Mouse (Mus musculus): ENCODE results near the gene Cldn11. TPM values are rescaled to one million over a fixed set of nuclear protein-coding genes. Genes with fewer than 3 reads are reported as not detected.

The Cldn11 gene
- total RNA-seq, 2 experiments from 2014 or later, result 148 to 171 TPM

GRCm38 (mm10) chr3:31152108-31152507 lies 2.4 kb downstream of the Cldn11 start:
- intact Hi-C loops (cut with DNase I), result no loop called here

DNA sequence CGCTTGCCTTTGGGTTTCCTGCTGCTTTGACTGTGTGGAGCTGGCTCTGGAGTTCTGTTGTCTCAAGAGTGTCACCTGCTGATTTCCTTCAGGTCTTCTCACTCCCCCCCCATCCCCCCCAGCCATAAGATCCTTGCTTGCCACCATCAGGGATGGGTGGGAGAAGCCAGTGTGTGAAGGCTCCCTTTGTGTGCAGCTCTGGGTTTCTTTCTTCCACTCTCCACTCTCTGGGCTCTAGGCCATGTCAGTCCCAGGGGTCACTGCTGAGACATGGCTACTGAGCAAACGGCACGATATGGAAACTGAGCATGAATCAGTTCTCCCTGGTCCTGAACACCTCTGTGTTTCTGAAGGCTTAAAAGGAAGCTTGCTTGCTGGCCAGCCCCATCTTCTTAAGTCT lies 6.4 kb downstream of the Cldn11 start:
- intact Hi-C loops (cut with DNase I), result no loop called here
- DNase-seq (ENCODE audit: low spot score in 2 of 2), result no peak

More at GRCm38 (mm10) chr3:31152108-31152507, 2.4 kb downstream of the Cldn11 start:
- DNase-seq (ENCODE audit: low spot score in 2 of 2), result no peak

DNA sequence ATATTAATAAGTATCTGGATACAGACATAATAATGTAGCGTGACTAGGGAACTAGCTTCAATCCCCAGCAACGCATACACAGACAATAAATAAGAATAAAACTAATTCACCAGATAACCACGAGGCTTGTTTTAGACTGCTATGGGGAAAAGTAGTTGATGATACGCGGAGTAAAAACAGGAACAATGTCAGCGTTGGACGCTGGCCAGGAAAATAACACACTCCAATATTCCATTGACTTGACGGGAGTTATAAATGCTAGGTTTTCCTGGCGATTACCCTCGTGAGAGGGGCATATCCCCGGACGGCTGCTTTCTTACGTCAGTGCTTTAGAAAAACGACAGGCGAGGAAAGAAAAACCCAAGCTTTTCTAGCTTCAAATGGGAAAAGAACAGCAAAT lies 8.1 kb downstream of the Cldn11 start:
- intact Hi-C loops (cut with DNase I), result no loop called here

DNA sequence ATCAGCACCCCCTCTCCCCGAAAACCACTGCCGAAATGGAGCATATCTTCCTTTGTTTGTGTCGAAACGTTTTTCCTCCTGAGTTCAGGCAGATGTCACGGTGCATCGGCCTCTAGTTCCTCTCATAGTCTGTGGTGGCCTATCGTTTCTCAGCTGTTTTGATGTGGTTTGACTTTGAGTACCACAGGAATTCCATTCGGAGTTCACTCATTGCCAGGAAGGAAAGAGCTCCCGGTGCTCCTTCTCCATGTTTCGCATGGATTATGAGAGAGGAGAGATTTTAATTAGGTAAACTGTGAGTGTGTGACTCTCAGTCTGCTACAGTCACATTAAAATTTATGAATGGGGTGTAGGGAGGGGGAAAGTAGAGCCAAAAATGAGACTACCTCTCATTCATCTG lies 10.3 kb downstream of the Cldn11 start:
- intact Hi-C loops (cut with DNase I), result no loop called here
- no peak for DNase-seq (ENCODE audit: low spot score in 2 of 2)

More for the DNA sequence above, 8.1 kb downstream of the Cldn11 start:
- DNase-seq (ENCODE audit: low spot score in 2 of 2), result no peak

DNA sequence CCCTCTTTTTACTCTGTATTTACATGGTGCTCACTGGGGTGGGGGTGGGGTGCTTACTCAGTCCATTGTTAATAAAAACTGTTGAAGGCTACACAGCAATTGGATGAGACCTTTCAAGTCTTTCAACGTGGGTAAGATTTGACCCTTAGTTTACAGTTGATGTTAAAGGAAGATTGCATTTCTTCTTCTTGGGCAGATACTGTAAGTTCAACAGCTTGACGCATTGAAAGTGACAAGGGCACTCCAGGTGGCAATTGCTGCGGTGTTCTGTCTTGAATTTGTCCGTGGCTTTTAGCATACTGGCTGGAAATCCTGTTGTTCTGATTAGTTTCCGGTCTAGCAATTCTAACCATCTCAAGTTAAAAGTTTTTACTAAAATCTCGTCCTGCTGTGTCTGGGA lies 11.6 kb downstream of the Cldn11 start:
- no peak for DNase-seq (ENCODE audit: low spot score in 2 of 2)
- intact Hi-C loops (cut with DNase I), result no loop called here

DNA sequence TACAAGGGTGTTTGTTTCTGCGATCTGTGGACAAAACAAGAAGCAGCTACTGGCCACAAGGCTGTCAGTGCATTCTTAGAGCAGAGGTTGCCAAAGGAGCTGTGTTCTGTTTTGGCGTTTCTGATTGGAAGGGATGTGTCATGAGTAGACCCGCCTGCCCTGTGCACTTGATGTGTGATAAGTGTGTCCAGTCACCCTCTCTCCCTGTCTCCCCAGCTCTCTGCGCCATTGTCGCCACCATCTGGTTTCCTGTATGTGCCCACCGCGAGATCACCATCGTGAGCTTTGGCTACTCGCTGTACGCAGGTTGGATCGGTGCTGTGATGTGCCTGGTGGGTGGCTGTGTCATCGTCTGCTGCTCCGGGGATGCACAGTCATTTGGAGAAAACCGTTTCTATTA lies 13.1 kb downstream of the Cldn11 start:
- no peak for DNase-seq (ENCODE audit: low spot score in 2 of 2)
- intact Hi-C loops (cut with DNase I), result no loop called here

GRCm38 (mm10) chr3:31165803-31166202 lies 16.1 kb downstream of the Cldn11 start:
- no peak for DNase-seq (ENCODE audit: low spot score in 2 of 2)
- intact Hi-C loops (cut with DNase I), result no loop called here

DNA sequence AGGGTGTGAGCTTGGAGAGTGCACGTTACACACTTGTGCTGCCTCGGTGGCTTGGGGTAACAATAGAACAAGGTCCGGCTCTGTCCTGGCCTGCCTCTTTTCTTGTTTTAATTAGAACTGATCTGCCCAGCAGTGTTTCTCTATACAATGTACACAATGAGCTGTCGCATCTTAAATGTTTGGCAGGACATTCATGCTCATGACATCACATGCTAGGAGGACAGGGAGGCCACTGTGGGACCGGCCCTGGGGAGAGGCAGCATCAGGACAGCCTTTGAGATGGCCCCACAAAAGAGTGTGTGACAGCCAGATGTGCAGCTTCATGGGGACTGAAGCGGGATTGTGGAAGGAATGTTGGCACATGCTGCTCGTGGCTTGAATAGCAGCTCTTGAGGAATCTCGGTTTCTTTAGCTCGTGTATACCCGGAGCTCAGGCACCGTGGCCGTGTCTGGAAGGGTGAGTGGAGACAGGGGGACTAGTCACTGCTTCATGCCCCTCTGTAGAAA lies 16.7 kb downstream of the Cldn11 start:
- DNase-seq (ENCODE audit: low spot score in 2 of 2), result peak in 1 of 2 experiments; percentile 57
- intact Hi-C loops (cut with DNase I), result no loop called here

- intact Hi-C loops (cut with DNase I), result no loop called here
- DNase-seq (ENCODE audit: low spot score in 2 of 2), result no peak
Measured at GRCm38 (mm10) chr3:31190342-31190741, 40.6 kb downstream of the Cldn11 start.

GRCm38 (mm10) chr3:31191402-31191801 lies 41.7 kb downstream of the Cldn11 start:
- intact Hi-C loops (cut with DNase I), result no loop called here

DNA sequence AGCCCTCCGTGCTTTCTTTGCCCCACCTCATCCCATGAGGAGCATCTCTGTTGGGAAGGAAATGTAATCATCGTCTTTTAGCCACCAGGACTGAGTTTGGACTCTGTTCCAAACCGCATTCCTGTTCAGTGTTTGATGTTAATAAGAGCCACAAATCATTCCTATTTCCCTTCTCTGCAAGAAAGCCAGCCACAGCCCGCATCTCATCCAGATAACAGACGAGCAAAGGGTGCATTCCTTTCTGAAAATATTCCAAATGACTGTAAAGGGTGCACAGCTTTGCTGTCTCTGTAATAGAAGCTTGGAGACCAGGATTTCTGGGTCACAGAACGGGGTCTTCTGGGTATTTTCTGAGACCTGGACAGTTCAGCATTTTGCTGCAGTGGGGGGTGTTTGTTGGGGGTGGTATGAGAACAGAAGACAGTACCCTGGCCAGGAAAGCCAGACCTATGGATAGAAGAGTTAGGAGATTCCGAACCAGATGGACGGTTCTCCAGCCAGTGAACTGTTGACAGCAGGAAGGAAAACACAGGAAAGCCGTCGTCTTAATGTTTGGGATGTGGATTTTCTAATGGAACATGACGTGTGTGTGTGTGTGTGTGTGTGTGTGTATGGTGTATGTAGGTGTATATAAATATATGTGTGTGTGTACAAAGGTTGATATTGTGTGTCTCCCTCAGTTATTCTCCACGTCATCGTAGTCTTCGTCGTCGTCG lies 49.6 kb downstream of the Cldn11 start:
- DNase-seq (ENCODE audit: low spot score in 2 of 2), result no peak
- intact Hi-C loops (cut with DNase I), result no loop called here

More at GRCm38 (mm10) chr3:31191402-31191801, 41.7 kb downstream of the Cldn11 start:
- no peak for DNase-seq (ENCODE audit: low spot score in 2 of 2)

DNA sequence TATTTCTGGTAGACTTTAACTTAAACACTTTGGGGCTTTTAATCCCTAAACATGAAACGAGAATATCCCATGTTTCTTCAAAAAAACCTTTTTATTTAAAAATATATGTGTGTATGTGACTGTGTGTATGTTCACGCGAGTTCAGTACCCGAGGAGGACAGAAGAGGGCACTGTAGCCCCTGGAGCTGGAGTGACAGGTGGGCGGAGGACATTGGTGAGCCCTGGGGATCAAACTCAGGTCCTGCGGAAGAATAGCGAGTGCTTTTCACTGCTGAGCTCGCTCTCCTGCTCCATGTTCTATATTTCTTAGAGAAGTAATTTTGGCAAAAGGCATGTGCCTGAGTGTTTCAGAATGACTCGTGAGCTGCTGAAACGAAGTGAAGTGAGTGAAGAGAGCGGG lies 54.2 kb downstream of the Cldn11 start:
- no peak for DNase-seq (ENCODE audit: low spot score in 2 of 2)
- intact Hi-C loops (cut with DNase I), result no loop called here

GRCm38 (mm10) chr3:31205167-31205566 lies 55.4 kb downstream of the Cldn11 start:
- intact Hi-C loops (cut with DNase I), result no loop called here
- no peak for DNase-seq (ENCODE audit: low spot score in 2 of 2)

GRCm38 (mm10) chr3:31208046-31208445 lies 58.3 kb downstream of the Cldn11 start:
- no peak for DNase-seq (ENCODE audit: low spot score in 2 of 2)
- intact Hi-C loops (cut with DNase I), result no loop called here

DNA sequence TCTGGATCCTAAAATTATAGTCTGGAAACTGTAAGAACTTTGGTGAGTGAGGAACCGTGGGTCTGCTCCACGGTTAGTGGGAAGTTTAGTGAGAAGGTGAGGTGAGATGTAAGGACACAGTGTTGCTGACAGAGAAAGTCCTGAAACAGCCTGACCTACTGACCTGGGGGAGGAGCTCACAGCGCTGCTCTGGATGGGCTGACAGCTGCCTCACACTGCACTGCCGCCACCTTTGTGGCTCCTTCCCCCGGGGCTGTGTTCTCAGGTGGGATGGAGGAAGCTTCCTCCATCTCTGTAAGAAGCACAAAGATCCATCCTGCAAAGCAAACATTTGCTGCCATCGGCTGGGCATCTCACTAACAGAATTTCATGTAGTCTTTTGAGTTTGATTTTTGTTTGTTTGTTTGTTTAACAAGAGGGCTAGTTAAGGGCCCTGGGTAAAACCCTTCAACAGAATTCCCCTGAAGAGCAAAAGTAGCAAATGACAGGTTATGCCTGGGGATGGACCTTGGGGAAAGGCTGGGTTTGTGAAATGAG lies 58.8 kb downstream of the Cldn11 start:
- DNase-seq (ENCODE audit: low spot score in 2 of 2), result no peak
- intact Hi-C loops (cut with DNase I), result no loop called here

DNA sequence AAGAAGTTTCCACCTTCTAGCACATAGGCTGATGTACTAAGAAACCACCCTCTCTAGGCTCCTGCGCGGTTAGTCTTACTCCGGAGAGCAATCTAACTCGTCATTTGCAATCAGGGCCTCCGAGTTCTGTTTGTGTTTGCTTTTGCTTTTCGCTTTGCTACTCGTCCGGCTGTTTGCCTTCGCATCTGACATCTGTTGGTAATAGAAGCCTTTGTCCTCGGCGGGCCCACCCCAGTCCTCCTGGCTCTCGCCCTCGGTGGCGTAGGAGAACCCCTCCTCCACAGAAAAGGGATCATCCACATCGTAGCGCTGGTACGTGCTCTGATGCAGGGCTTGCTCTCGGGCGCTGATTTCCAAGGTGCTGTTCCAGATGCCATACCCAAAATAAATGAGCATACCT lies 59.3 kb downstream of the Cldn11 start:
- DNase-seq (ENCODE audit: low spot score in 2 of 2), result peak in 1 of 2 experiments; percentile 16

GRCm38 (mm10) chr3:31212205-31213038 lies 62.7 kb downstream of the Cldn11 start:
- intact Hi-C loops (cut with DNase I), result no loop called here
- no peak for DNase-seq (ENCODE audit: low spot score in 2 of 2)

More for the DNA sequence above, 59.3 kb downstream of the Cldn11 start:
- intact Hi-C loops (cut with DNase I), result no loop called here

DNA sequence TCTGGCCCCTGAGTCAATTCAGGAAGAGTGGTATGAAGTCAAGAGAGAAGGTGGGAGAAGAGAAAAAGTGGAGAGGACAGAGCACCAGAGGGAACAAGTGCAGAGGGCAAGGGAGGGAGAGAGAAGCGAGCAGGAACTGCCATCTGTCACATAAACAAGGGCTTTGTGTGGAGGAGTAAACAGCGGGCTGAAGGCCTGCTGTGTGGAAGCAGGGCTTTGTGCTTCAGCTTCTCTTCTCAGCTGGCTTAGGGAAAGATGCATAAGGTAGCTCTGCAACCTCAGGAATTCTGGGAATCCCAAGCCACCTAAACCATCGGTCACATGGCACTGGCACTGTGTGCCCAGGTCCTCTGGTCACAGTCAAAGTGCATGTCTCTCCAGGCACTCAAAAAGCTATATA lies 64.1 kb downstream of the Cldn11 start:
- DNase-seq (ENCODE audit: low spot score in 2 of 2), result no peak
- intact Hi-C loops (cut with DNase I), result no loop called here
